ENCODE assay signal across 11 mouse cellular contexts in genomic region chr6:48838321-48839080, GRCm38 (mm10). TPM values are rescaled to one million over a fixed set of nuclear protein-coding genes. Genes with fewer than 3 reads are reported as not detected.
DNase-seq lines count a peak whose midpoint lies in the region; ATAC-seq lines count a peak whose summit lies in the region.
"Had no signal": no experiment of that assay in that cellular context is flagged by ENCODE, and none has a peak within 500 bp of the region (broad histone marks: within the 10 kb centered on the region; RNA-seq: fewer than 3 reads in every experiment).

No protein-coding gene starts in this region.

- peak; percentile 44 to 86 for DNase-seq in adrenal gland, adult (ENCODE audit: inconsistent age in 2 of 2, low spot score in 1 of 2)
- DNase-seq in adrenal gland, adult 18-20 months (ENCODE audit: low spot score in 2 of 2) = no peak
- no peak for DNase-seq in heart, postnatal 25 days (ENCODE audit: low spot score)
- DNase-seq in midbrain, embryonic 11.5 days (ENCODE audit: low spot score, missing footprints) = peak; percentile 53
- DNase-seq in midbrain, embryonic 14.5 days = no peak
- no peak for DNase-seq in layer of hippocampus, adult 11-12 months (ENCODE audit: low spot score)
- DNase-seq: gastrocnemius, postnatal 14 days; layer of hippocampus, adult 9-11 months had no signal

- H3K4me1 ChIP-seq in heart, embryonic 16.5 days (ENCODE audit: control insufficient read depth, insufficient read depth, low read length) = peaks cover 27% of the 10 kb centered on the region
- H3K4me1 ChIP-seq in midbrain, embryonic 11.5 days (ENCODE audit: control insufficient read depth, insufficient read depth, low read length) = peaks cover 8% of the 10 kb centered on the region
- peaks cover 37% of the 10 kb centered on the region for H3K4me1 ChIP-seq in midbrain, embryonic 14.5 days (ENCODE audit: control insufficient read depth, insufficient read depth, low read length)
- peaks cover 27% of the 10 kb centered on the region for H3K4me1 ChIP-seq in stomach, embryonic 14.5 days (ENCODE audit: control insufficient read depth, insufficient read depth, low read length)

- H3K36me3 ChIP-seq in heart, embryonic 16.5 days (ENCODE audit: control insufficient read depth, insufficient read depth) = peaks cover 20% of the 10 kb centered on the region
- H3K36me3 ChIP-seq in midbrain, embryonic 11.5 days (ENCODE audit: control insufficient read depth, insufficient read depth, low read length) = no peaks in the 10 kb centered on the region
- H3K36me3 ChIP-seq in midbrain, embryonic 14.5 days (ENCODE audit: control insufficient read depth, insufficient read depth, low read length) = peaks cover 14% of the 10 kb centered on the region
- peaks cover 47% of the 10 kb centered on the region for H3K36me3 ChIP-seq in stomach, embryonic 14.5 days (ENCODE audit: control insufficient read depth, insufficient read depth, low read length)

- intact Hi-C loops in heart, postnatal 25 days (cut with DNase I) = no loop called here

- no peaks in the 10 kb centered on the region for H3K9me3 ChIP-seq in heart, embryonic 16.5 days (replicated peaks; ENCODE audit: control insufficient read depth, low read length)
- no peaks in the 10 kb centered on the region for H3K9me3 ChIP-seq in midbrain, embryonic 11.5 days (ENCODE audit: control insufficient read depth, low read length)
- H3K9me3 ChIP-seq in midbrain, embryonic 14.5 days (ENCODE audit: control insufficient read depth, low read length) = no peaks in the 10 kb centered on the region
- H3K9me3 ChIP-seq in stomach, embryonic 14.5 days (ENCODE audit: control insufficient read depth, low read depth, low read length) = no peaks in the 10 kb centered on the region

- no peak for ATAC-seq in heart, embryonic 16.5 days (replicated peaks; ENCODE audit: extremely low read depth, insufficient read depth, low FRiP score)
- no peak for ATAC-seq in midbrain, embryonic 11.5 days (ENCODE audit: low FRiP score)
- ATAC-seq in midbrain, embryonic 14.5 days (ENCODE audit: low FRiP score, low TSS enrichment) = no peak
- no peak for ATAC-seq in stomach, embryonic 14.5 days (ENCODE audit: insufficient number of reproducible peaks, insufficient read depth, low FRiP score, low read depth)

- 69% methylated on average over 6 of the region's 6 CpGs for WGBS in heart, embryonic 16.5 days
- WGBS in midbrain, embryonic 11.5 days = 77% methylated on average over 6 of the region's 6 CpGs
- 84% methylated on average over 6 of the region's 6 CpGs for WGBS in midbrain, embryonic 14.5 days
- WGBS in stomach, embryonic 14.5 days = 67% methylated on average over 6 of the region's 6 CpGs

- H3K4me3 ChIP-seq in heart, embryonic 16.5 days (ENCODE audit: low read length) = no peak overlapping the region
- H3K4me3 ChIP-seq in midbrain, embryonic 11.5 days (ENCODE audit: low read depth, low read length) = no peak overlapping the region
- H3K4me3 ChIP-seq in midbrain, embryonic 14.5 days (replicated peaks; ENCODE audit: low read depth, low read length) = no peak overlapping the region
- no peak overlapping the region for H3K4me3 ChIP-seq in stomach, embryonic 14.5 days (ENCODE audit: low read depth, low read length)

- H3K27me3 ChIP-seq in heart, embryonic 16.5 days (ENCODE audit: control insufficient read depth, insufficient read depth, low read length) = no peaks in the 10 kb centered on the region
- no peaks in the 10 kb centered on the region for H3K27me3 ChIP-seq in midbrain, embryonic 11.5 days (ENCODE audit: control insufficient read depth, insufficient read depth, low read length)
- H3K27me3 ChIP-seq in midbrain, embryonic 14.5 days (ENCODE audit: control insufficient read depth, insufficient read depth, low read length) = no peaks in the 10 kb centered on the region
- no peaks in the 10 kb centered on the region for H3K27me3 ChIP-seq in stomach, embryonic 14.5 days (ENCODE audit: control insufficient read depth, insufficient read depth, low read length)

- peak overlapping the region; percentile 79 for H3K4me2 ChIP-seq in heart, embryonic 16.5 days (ENCODE audit: low read depth, low read length)
- H3K4me2 ChIP-seq in midbrain, embryonic 11.5 days = no peak overlapping the region
- H3K4me2 ChIP-seq in midbrain, embryonic 14.5 days (ENCODE audit: low read length) = no peak overlapping the region
- peak overlapping the region; percentile 91 for H3K4me2 ChIP-seq in stomach, embryonic 14.5 days (replicated peaks; ENCODE audit: low read depth, low read length)

- H3K27ac ChIP-seq in heart, embryonic 16.5 days (ENCODE audit: low read length) = no peak overlapping the region
- no peak overlapping the region for H3K27ac ChIP-seq in midbrain, embryonic 11.5 days (ENCODE audit: low read depth, low read length)
- no peak overlapping the region for H3K27ac ChIP-seq in midbrain, embryonic 14.5 days (replicated peaks; ENCODE audit: low read depth, low read length)
- H3K27ac ChIP-seq in stomach, embryonic 14.5 days (ENCODE audit: low read length) = no peak overlapping the region

- H3K9ac ChIP-seq in heart, embryonic 16.5 days (ENCODE audit: low read length) = no peak overlapping the region
- no peak overlapping the region for H3K9ac ChIP-seq in midbrain, embryonic 11.5 days (ENCODE audit: low read length)
- no peak overlapping the region for H3K9ac ChIP-seq in midbrain, embryonic 14.5 days (replicated peaks; ENCODE audit: low read length)
- 0 out of 2 replicates have a peak overlapping the region, but pooled peaks have one; percentile 3 for H3K9ac ChIP-seq in stomach, embryonic 14.5 days (replicated peaks; ENCODE audit: low read depth, low read length)

RNA-seq across cellular contexts. Expression of gene Tmem176a, which starts 2.2 kb away (rescaled TPM):
- 100 to 1,000 TPM; 277 to 350 TPM for total RNA-seq in adrenal gland, adult 18-20 months (2021)
- polyA plus RNA-seq in heart, embryonic 16.5 days (2015; fragmentation: Nextera tagmentation; extraction: Ambion mirVana) = 78.4 and 88.4 TPM in 2 replicates
- 10 to 100 TPM; 16.6 to 20.0 TPM for total RNA-seq in heart, postnatal 25 days (2021)
- 18.9 and 19.6 TPM in 2 replicates for polyA plus RNA-seq in midbrain, embryonic 11.5 days (2014; fragmentation: Nextera tagmentation; extraction: Ambion mirVana)
- 11.1 and 17.2 TPM in 2 replicates for polyA plus RNA-seq in midbrain, embryonic 14.5 days (2014; fragmentation: Nextera tagmentation; extraction: Ambion mirVana)
- polyA plus RNA-seq in stomach, embryonic 14.5 days (2014; fragmentation: Nextera tagmentation; extraction: Ambion mirVana) = 179 and 184 TPM in 2 replicates

RNA-seq across cellular contexts. Expression of gene Tmem176b, which starts 2.8 kb away (rescaled TPM):
- 100 to 1,000 TPM; 514 to 636 TPM for total RNA-seq in adrenal gland, adult 18-20 months (2021)
- polyA plus RNA-seq in heart, embryonic 16.5 days (2015; fragmentation: Nextera tagmentation; extraction: Ambion mirVana) = 217 and 227 TPM in 2 replicates
- 10 to 100 TPM; 52.5 to 54.8 TPM for total RNA-seq in heart, postnatal 25 days (2021)
- polyA plus RNA-seq in midbrain, embryonic 11.5 days (2014; fragmentation: Nextera tagmentation; extraction: Ambion mirVana) = 54.8 and 58.8 TPM in 2 replicates
- 89.8 and 96.7 TPM in 2 replicates for polyA plus RNA-seq in midbrain, embryonic 14.5 days (2014; fragmentation: Nextera tagmentation; extraction: Ambion mirVana)
- 324 and 329 TPM in 2 replicates for polyA plus RNA-seq in stomach, embryonic 14.5 days (2014; fragmentation: Nextera tagmentation; extraction: Ambion mirVana)

RNA-seq across cellular contexts. Expression of gene Aoc1, which starts 34.2 kb away (rescaled TPM):
- total RNA-seq in adrenal gland, adult 18-20 months (2021) = not detected
- 0.84 TPM in 1 of 2 replicates, not detected in the other for polyA plus RNA-seq in heart, embryonic 16.5 days (2015; fragmentation: Nextera tagmentation; extraction: Ambion mirVana)
- total RNA-seq in heart, postnatal 25 days (2021) = not detected
- polyA plus RNA-seq in midbrain, embryonic 11.5 days (2014; fragmentation: Nextera tagmentation; extraction: Ambion mirVana) = 0.10 TPM in 1 of 2 replicates, not detected in the other
- polyA plus RNA-seq in midbrain, embryonic 14.5 days (2014; fragmentation: Nextera tagmentation; extraction: Ambion mirVana) = not detected in 2 replicates
- 0.18 TPM in 1 of 2 replicates, not detected in the other for polyA plus RNA-seq in stomach, embryonic 14.5 days (2014; fragmentation: Nextera tagmentation; extraction: Ambion mirVana)
- total RNA-seq: gastrocnemius, postnatal 14 days; megakaryocyte, adult 5-6 weeks had no signal

Comparison
In these comparisons a context has a peak if more than half of its experiments do, and no peak if none do; other contexts are left out.
1. DNase-seq: peak in adrenal gland, adult (2 of 2) and midbrain, embryonic 11.5 days (single experiment); none in adrenal gland, adult 18-20 months (0 of 2), heart, postnatal 25 days (single experiment), midbrain, embryonic 14.5 days (single experiment) and layer of hippocampus, adult 11-12 months (single experiment).
2. H3K4me2 ChIP-seq: peak in heart, embryonic 16.5 days (single experiment) and stomach, embryonic 14.5 days (single experiment); none in midbrain, embryonic 11.5 days (single experiment) and midbrain, embryonic 14.5 days (single experiment).